Mouse (Mus musculus): ENCODE measurements around the gene Opa3.

- TF ChIP-seq CTCF (IDR thresholded peaks at IDR 0.05; ENCODE audit: low read depth) (no peak), EP300 (optimal IDR thresholded peaks at IDR 0.05) (no peak)
Observed at GRCm38 (mm10) chr7:19267051-19267450, 38.9 kb downstream of the Opa3 start.
